Mouse (Mus musculus): ENCODE data around the gene Ticam1.

DNA sequence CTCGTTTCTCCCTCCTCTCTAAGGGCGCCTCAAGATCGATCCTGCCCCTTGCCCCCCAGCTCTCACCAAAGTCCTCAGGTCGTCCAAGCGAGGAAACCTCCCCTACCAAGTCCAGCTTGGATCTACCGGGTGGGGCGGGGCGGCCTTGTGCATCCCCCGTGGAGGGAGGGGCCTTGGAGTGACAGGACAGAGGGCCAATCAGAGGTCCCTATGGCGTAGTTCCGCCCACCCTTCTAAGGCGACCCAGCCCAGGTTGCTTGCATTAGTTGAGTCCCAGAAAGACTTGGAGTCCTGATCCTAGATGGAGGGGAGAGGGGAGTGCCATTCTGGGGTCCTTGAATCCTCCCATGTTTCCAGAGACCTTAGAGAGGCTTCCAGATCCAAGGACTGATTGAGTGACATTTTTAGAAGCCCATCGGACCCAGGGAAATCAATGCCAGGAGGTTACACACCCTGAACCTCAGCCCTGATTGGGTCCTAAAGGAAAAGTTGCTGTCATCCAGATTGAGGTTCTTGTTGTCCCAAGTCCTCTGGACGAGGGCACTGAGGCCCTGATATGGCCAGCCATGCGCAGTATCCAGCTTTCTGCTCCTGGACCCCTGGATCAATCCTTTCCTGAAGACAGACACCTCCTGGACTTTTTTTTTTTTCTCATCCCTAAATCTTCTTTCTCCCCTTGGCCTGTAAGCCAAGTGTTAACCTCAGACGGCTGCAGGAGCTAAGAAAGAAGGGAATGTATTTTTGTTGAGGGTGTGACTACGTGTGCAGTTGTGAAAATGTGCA, 14.0 kb upstream of the Ticam1 start:
- TF ChIP-seq CTCF (IDR thresholded peaks at IDR 0.05; ENCODE audit: extremely low read depth, insufficient read depth, insufficient read length, insufficient replicate concordance) (no peak), POLR2A (IDR thresholded peaks at IDR 0.05; ENCODE audit: low read depth, low read length) (peak; percentile 26; the same call in 1 of the 2 replicates)
